Mouse (Mus musculus) brain, embryonic 14.5 days (tissue): ENCODE measurements around the gene Kcnk16. TPM values are rescaled to one million over a fixed set of nuclear protein-coding genes. Genes with fewer than 3 reads are reported as not detected.

Source experiments
- DNase-seq: peaks from one replicate; pipeline ENCODE4 v3.0.0-alpha.2; 2011; ENCODE audit warnings: low read depth
- CTCF ChIP-seq: fragments of 200-500 bp; IDR thresholded peaks from 2 replicates; pipeline ENCODE4 v1.5.1; 2012; ENCODE audit warnings: inconsistent platforms, mild to moderate bottlenecking, moderate library complexity, borderline replicate concordance; ENCODE audit not compliant: insufficient read depth, insufficient read length; ENCODE audit errors: extremely low read depth
- POLR2A ChIP-seq: fragments of 200-500 bp; IDR thresholded peaks from 2 replicates; pipeline ENCODE4 v1.6.1; 2012; ENCODE audit warnings: mild to moderate bottlenecking, inconsistent platforms, borderline replicate concordance; ENCODE audit not compliant: poor library complexity, insufficient read depth, insufficient read length, severe bottlenecking; ENCODE audit errors: extremely low read depth
- polyA plus RNA-seq: library from polyadenylated mRNA; depleted of rRNA; stranded (reverse); fragments of >200 nt; gene quantifications from 2 replicates; pipeline ENCODE4 v1.2.3, GENCODE M21; 2012; rRNA removed

Kcnk16 gene
- polyA plus RNA-seq, 1 experiment: not detected

DNA sequence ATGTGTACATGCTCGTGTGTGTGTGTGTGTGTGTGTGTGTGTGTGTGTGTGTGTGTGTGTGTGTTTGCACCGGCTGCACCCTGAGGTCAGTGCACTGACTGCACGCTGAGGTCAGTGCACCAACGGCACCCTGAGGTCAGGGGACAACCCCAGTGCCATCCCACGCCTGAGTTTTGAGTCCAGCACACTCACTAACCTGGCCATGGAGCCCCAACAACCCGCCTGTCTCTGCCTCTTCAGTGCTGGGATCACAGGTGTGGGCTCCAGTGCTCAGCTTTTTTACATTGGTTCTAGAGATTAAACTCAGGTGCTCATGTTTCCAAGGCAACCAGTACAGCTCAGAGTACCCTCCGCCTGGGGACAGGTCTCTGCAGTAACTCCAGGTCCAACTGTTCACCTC lies 42.5 kb downstream of the Kcnk16 start:
- peak; percentile 16 for DNase-seq
- TF ChIP-seq POLR2A: no peak
- no peak for TF ChIP-seq CTCF

DNA sequence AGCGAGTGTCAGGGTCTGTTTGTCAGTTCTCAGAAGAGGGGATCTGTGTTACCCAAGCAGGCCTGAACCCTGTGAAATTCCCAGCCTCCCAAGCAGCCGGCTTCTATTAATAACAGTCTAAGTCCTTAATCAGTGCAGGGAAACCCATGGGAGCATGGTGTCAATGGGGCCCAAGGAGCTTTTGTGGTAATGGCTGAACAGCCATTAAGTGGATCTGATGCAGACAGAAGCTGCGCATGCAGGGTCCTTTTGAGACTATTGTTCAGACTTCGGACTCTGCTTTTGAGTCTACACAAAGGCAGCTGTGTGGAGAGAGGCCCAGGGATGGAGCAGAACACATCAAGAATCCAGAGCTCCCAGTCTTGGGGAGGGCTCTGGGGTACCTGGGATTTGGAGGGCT lies 43.5 kb downstream of the Kcnk16 start:
- no peak for TF ChIP-seq POLR2A
- TF ChIP-seq CTCF: no peak
- peak; percentile 93 for DNase-seq

DNA sequence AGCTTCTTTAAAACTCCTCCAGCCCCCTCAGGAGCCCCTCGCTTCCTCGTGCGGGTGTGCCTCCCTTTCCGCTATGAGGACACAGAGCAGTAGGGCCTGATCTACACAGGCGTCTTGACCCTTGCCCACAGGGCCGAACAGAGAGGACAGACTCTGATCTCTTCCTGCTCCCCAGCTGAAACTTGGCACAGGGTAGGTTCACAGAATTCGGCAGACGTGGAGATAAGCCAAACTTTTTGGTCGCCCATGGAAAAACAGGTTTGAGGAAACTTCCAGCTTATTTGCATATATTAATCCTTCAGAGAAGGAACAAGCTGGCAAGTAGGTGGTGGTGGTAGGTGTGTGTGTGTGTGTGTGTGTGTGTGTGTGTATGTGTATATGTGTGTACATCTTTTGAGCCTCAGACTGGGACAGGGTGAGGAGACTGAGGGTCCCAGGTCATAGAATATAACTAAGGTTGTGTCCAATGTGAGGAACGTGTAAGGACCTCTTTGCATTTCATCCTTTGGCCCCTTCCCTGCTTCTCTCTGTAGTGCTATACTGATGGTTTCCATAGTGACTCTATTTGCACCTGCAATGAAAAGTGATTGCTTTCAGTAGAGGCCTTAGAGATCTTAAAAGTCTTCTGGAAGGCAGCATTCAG lies 44.3 kb downstream of the Kcnk16 start:
- TF ChIP-seq CTCF: no peak
- no peak for TF ChIP-seq POLR2A
- DNase-seq: peak; percentile 69

DNA sequence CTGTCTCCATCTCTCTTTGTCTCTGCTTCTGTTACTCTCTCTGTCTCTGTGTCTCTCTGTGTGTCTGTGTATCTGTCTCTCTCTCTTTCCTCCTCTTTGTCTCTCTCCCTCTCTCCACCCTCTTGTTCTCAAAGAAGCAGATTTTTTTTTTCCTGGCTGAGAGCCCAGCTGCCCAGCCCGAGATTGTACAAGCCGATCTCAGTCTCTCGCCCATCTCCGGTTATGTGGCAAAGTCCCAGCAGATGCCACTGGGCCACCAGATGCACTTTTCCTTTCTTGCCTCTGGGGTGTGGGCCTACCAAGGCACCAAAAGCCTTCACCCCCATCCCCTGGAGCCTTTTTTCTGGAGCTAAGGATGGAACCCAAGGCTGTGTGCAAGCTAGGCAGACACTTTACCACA lies 44.8 kb downstream of the Kcnk16 start:
- TF ChIP-seq CTCF (no peak), POLR2A (no peak)
- DNase-seq: peak; percentile 86

DNA sequence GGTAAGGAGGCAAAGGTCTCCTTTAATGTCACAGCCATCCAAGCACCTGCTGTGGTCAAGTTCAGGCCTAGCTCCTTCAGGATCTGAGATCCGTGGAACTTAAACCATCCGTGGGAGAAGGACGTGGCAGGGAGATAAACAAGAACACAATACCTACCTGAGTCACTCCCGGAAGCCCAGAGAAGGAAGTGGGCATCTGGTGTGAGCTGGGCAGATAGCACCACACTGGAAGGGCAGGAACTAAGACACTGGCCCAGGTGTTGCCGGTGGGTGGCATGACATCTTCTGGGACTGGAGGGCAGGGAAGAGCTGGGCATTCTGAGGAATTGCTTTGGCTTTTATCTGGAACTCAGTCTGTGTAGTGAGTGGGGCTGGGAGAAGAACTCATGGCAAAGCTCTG lies 45.7 kb downstream of the Kcnk16 start:
- no peak for TF ChIP-seq POLR2A
- no peak for TF ChIP-seq CTCF
- DNase-seq: no peak

DNA sequence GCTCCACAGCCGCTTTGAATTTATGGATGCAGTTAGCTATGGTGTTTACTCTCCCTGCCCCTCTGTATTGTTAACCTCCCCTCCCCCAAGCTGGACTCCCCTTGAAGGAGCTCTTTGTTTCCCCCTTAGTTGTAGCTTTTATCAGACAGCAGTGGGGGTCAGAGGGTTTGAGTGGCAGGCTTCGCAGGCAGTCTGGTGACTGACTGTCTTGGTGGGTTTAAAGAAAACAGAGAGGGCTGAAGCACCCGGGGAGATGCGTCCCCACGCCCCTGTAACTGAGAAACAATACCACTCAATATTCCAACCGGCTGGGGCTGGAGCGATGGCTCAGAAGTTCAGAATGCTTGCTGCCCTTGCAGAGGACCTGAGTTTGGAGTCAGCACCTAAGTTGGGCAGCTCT lies 47.9 kb downstream of the Kcnk16 start:
- TF ChIP-seq CTCF (no peak), POLR2A (no peak)
- peak; percentile 12 for DNase-seq

DNA sequence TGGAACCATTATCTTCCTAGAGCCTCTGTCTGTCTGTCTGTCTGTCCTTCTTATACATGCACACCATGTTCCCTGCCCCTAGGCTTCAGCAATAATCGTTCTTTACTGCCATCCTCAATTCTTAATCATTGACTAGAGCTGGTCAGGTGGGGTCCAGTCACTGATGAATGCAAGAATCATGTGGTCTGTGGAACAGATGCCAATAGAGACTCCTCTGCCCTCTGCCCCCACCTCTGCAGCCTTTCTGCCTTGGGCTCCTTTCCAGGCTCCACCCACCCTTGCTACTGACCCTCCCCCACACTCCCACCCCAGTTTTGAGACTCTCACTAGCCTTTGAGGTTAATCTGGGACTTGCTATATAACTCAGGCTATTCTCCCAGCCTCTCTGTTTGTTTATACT lies 49.1 kb downstream of the Kcnk16 start:
- DNase-seq: no peak
- no peak for TF ChIP-seq CTCF
- no peak for TF ChIP-seq POLR2A

DNA sequence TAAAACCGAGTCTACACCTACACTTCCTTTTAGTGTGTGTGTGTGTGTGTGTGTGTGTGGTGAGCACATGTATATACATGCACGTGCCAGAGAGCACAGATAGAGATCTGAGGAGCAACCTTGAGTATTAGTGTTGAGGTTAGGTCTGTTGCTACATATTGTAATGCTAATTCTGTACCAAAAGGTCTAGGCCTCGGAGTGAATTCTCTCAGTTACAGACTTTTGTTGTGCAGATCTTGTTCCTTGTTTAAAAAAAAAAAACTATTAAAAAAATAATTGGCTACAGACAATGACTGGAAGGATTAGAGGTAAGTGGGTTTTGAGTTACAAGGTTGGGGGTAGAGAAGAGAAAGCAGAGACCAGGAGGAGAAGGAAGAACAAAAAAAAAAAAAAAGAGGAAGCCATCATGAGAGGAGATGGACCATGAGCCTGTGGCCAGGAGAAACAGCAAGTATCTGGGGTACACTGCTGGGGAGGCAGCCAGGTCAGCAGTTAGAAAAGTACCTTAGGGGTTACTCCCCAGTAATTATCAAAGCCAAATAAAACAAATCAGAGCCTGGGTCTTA lies 51.6 kb downstream of the Kcnk16 start:
- TF ChIP-seq POLR2A (no peak), CTCF (no peak)
- DNase-seq: no peak

DNA sequence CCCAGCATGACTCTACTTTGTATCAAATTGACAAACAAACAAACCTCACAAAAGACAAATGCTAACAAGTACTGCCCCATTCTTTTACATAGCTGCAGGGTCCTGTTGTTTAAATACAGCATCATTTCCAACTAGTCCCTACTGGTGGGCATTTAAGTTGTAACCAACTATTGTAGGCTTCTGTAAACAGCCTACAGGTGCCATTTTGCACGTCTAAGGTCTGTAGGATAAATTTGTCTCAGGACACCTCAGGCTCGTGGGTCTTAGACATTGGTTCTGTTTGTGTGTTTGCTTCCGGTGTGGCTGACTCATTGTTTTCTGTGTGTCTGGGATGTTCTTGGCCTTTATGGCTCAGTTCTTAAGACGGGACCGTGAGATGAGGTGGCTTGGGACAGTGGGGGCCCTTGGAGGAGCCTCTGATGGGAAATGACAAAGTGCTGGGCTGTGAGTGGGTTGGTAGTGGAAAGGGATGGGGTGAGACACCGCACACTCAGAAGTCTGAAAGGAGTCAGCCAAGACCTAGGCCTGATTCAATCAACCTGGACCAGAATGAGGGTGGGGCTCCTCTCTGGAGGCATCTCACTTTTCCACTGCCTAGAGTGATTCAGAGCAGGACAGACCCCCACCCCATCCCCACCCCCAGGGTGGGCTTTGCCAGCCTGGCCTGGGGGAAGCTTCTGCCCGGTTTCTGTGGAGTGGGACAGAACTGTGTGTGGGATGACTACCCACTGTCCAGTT lies 52.3 kb downstream of the Kcnk16 start:
- no peak for DNase-seq
- TF ChIP-seq POLR2A (no peak), CTCF (no peak)

DNA sequence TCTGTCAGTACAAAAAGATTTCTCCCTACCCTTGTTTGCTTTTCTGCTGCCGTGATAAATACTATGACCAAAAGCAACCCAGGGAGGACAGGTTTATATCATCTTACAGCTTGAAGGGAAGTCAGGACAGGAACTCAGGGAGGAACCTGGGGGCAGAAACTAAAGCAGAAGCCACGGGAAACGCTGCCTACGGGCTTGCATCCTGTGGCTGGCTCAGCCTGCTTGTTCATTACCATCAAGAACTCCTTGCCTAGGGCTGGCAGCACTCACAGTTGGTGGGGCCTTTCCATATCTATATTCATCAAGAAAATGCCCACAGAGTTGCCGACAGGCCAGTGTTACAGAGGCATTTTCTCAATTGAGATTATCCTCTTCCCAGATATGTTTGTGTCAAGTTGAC lies 53.2 kb downstream of the Kcnk16 start:
- DNase-seq: no peak
- TF ChIP-seq POLR2A (no peak), CTCF (no peak)

DNA sequence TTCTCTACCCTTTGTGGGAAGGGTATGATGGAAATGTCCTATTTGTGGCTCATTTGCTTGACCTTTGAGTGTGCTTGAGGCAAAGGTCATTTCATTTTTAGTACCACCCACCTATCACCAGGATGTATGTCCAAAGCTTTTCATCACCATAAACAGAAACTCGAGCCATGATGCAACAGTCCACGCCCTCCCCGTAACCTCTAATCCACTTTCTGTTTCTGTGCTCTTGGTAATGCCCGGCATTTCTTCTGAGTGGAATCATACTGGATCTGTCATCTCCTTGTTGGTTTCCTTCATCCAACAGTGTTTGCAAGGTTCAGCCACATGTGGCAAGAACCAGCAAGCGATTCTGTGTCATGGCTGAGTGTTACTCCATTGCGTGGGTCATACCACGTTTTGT lies 54.9 kb downstream of the Kcnk16 start:
- TF ChIP-seq CTCF (no peak), POLR2A (no peak)

DNA sequence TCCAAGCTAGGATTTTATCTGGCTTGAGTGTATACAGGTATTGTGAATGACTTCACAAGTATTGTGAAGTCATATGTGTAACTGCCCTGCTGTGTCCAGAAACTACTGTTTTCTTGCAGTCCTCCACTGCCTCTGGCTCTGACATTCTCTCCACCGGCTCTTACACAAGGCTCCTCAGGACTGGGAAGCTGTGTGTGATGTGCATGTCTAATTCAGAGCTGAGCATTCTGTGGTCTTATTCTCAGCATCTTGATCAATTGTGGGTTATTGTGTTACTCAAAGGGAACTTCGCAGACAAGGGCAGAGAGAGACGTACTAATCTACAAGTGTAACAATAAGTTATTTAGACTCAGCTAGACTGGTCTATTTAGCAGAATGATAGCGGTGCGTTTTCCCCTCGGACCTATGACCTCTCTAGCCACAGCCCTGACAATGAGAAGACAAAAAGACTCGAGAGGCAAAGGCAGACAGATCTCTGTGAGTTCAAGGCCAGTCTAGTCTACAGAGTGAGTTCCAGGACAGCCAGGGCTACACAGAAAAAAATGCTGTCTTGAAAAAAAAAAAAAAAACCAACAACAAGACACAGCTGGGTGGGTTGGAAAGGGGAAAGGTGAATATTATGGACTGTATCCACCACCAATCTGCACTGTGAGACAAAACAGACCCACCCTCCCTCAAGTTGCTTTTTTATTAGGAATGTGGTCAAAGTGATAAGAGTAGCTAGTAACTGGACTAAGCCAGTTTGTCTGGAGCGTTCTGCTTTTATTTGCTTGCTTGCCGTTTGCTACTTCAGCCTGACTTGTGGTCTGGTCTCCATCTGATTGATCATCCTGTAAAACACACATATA lies 57.0 kb downstream of the Kcnk16 start:
- peak; percentile 15 for DNase-seq
- TF ChIP-seq POLR2A: no peak
- no peak for TF ChIP-seq CTCF

More for the DNA sequence above, 54.9 kb downstream of the Kcnk16 start:
- DNase-seq: no peak

Other genes starting within 250 kb of the Kcnk16 start
- gene Saysd1, start 130.7 kb downstream of the Kcnk16 start, polyA plus RNA-seq: 8.8 and 12.8 TPM in 2 replicates
- 1.5 and 2.5 TPM in 2 replicates for gene Kcnk5, start 87.4 kb downstream of the Kcnk16 start, polyA plus RNA-seq
- 16.5 and 17.4 TPM in 2 replicates for gene Nudt13, start 25.5 kb upstream of the Kcnk16 start, polyA plus RNA-seq
- gene Ecd, start 78.9 kb upstream of the Kcnk16 start, polyA plus RNA-seq: 37.6 and 38.1 TPM in 2 replicates
- 54.0 and 59.6 TPM in 2 replicates for gene Fam149b, start 79.0 kb upstream of the Kcnk16 start, polyA plus RNA-seq
- gene Dnajc9, start 119.7 kb upstream of the Kcnk16 start, polyA plus RNA-seq: 95.7 and 127 TPM in 2 replicates
- 36.1 and 46.2 TPM in 2 replicates for gene Mrps16, start 124.4 kb upstream of the Kcnk16 start, polyA plus RNA-seq
- 0.69 and 1.2 TPM in 2 replicates for gene Cfap70, start 183.0 kb upstream of the Kcnk16 start, polyA plus RNA-seq
- 18.0 and 18.9 TPM in 2 replicates for gene Anxa7, start 210.9 kb upstream of the Kcnk16 start, polyA plus RNA-seq
- 1.5 and 2.4 TPM in 2 replicates for gene Mss51, start 227.7 kb upstream of the Kcnk16 start, polyA plus RNA-seq